Mouse (Mus musculus): ENCODE measurements around the gene Aqp12. TPM values are rescaled to one million over a fixed set of nuclear protein-coding genes. Genes with fewer than 3 reads are reported as not detected.

Aqp12 gene
- polyA plus RNA-seq, 1 experiment, result not detected

- no peaks in the 10 kb centered on the region for H3K4me1 ChIP-seq (ENCODE audit: control insufficient read depth, insufficient read depth, low read length)
- WGBS, result 78% methylated on average over 2 of the region's 2 CpGs
- TF ChIP-seq POLR2A (IDR thresholded peaks at IDR 0.05; ENCODE audit: low read depth, low read length) (no peak), CTCF (conservative IDR thresholded peaks at IDR 0.05; ENCODE audit: insufficient read depth, insufficient read length, low read depth, low read length) (no peak)
- H3K27ac ChIP-seq (ENCODE audit: insufficient read depth, low read depth, low read length), result no peak overlapping the region
- no peak overlapping the region for H3K4me3 ChIP-seq (ENCODE audit: insufficient read depth, low read depth, low read length)
- no peaks in the 10 kb centered on the region for H3K27me3 ChIP-seq (replicated peaks; ENCODE audit: control insufficient read depth, insufficient read depth, low read length)
- H3K36me3 ChIP-seq (ENCODE audit: control insufficient read depth, insufficient read depth, low read length), result no peaks in the 10 kb centered on the region
- DNase-seq, result no peak
Observed at GRCm38 (mm10) chr1:93015136-93015535, 9.0 kb downstream of the Aqp12 start.

GRCm38 (mm10) chr1:93018716-93019115 lies 12.6 kb downstream of the Aqp12 start:
- Histone ChIP-seq H3K4me1 (ENCODE audit: control insufficient read depth, insufficient read depth, low read length) (no peaks in the 10 kb centered on the region), H3K36me3 (ENCODE audit: control insufficient read depth, insufficient read depth, low read length) (no peaks in the 10 kb centered on the region), H3K27me3 (replicated peaks; ENCODE audit: control insufficient read depth, insufficient read depth, low read length) (no peaks in the 10 kb centered on the region), H3K4me3 (ENCODE audit: insufficient read depth, low read depth, low read length) (no peak overlapping the region), H3K27ac (ENCODE audit: insufficient read depth, low read depth, low read length) (no peak overlapping the region)
- 69% methylated on average over 10 of the region's 10 CpGs for WGBS
- TF ChIP-seq CTCF (conservative IDR thresholded peaks at IDR 0.05; ENCODE audit: insufficient read depth, insufficient read length, low read depth, low read length), result no peak
- no peak for TF ChIP-seq POLR2A (IDR thresholded peaks at IDR 0.05; ENCODE audit: low read depth, low read length)
- no peak for DNase-seq

- Histone ChIP-seq H3K36me3 (ENCODE audit: control insufficient read depth, insufficient read depth, low read length) (no peaks in the 10 kb centered on the region), H3K4me1 (ENCODE audit: control insufficient read depth, insufficient read depth, low read length) (no peaks in the 10 kb centered on the region), H3K27ac (ENCODE audit: insufficient read depth, low read depth, low read length) (no peak overlapping the region), H3K4me3 (ENCODE audit: insufficient read depth, low read depth, low read length) (no peak overlapping the region), H3K27me3 (replicated peaks; ENCODE audit: control insufficient read depth, insufficient read depth, low read length) (no peaks in the 10 kb centered on the region)
- 74% methylated on average over 4 of the region's 4 CpGs for WGBS
- no peak for DNase-seq
- TF ChIP-seq POLR2A (IDR thresholded peaks at IDR 0.05; ENCODE audit: low read depth, low read length) (no peak), CTCF (conservative IDR thresholded peaks at IDR 0.05; ENCODE audit: insufficient read depth, insufficient read length, low read depth, low read length) (no peak)
Observed at GRCm38 (mm10) chr1:93020602-93021001, 14.5 kb downstream of the Aqp12 start.

- DNase-seq, result no peak
- TF ChIP-seq POLR2A (IDR thresholded peaks at IDR 0.05; ENCODE audit: low read depth, low read length), result no peak
- 89% methylated on average over 8 of the region's 8 CpGs for WGBS
- H3K4me3 ChIP-seq (ENCODE audit: insufficient read depth, low read depth, low read length), result no peak overlapping the region
- H3K36me3 ChIP-seq (ENCODE audit: control insufficient read depth, insufficient read depth, low read length), result no peaks in the 10 kb centered on the region
- H3K27ac ChIP-seq (ENCODE audit: insufficient read depth, low read depth, low read length), result no peak overlapping the region
- no peaks in the 10 kb centered on the region for H3K4me1 ChIP-seq (ENCODE audit: control insufficient read depth, insufficient read depth, low read length)
- no peaks in the 10 kb centered on the region for H3K27me3 ChIP-seq (replicated peaks; ENCODE audit: control insufficient read depth, insufficient read depth, low read length)
Observed at GRCm38 (mm10) chr1:93026600-93026999, 20.5 kb downstream of the Aqp12 start.

- no peaks in the 10 kb centered on the region for H3K27me3 ChIP-seq (replicated peaks; ENCODE audit: control insufficient read depth, insufficient read depth, low read length)
- no peak overlapping the region for H3K4me3 ChIP-seq (ENCODE audit: insufficient read depth, low read depth, low read length)
- H3K36me3 ChIP-seq (ENCODE audit: control insufficient read depth, insufficient read depth, low read length), result no peaks in the 10 kb centered on the region
- no peak; the same call in 1 of the 2 replicates for TF ChIP-seq CTCF (conservative IDR thresholded peaks at IDR 0.05; ENCODE audit: insufficient read depth, insufficient read length, low read depth, low read length)
- TF ChIP-seq POLR2A (IDR thresholded peaks at IDR 0.05; ENCODE audit: low read depth, low read length), result no peak
- 93% methylated on average over 10 of the region's 10 CpGs for WGBS
- DNase-seq, result no peak
- H3K27ac ChIP-seq (ENCODE audit: insufficient read depth, low read depth, low read length), result no peak overlapping the region
- H3K4me1 ChIP-seq (ENCODE audit: control insufficient read depth, insufficient read depth, low read length), result no peaks in the 10 kb centered on the region
Observed at GRCm38 (mm10) chr1:93029387-93029786, 23.3 kb downstream of the Aqp12 start.

- H3K4me1 ChIP-seq (ENCODE audit: control insufficient read depth, insufficient read depth, low read length), result no peaks in the 10 kb centered on the region
- no peak for DNase-seq
- H3K27ac ChIP-seq (ENCODE audit: insufficient read depth, low read depth, low read length), result no peak overlapping the region
- H3K4me3 ChIP-seq (ENCODE audit: insufficient read depth, low read depth, low read length), result no peak overlapping the region
- no peaks in the 10 kb centered on the region for H3K27me3 ChIP-seq (replicated peaks; ENCODE audit: control insufficient read depth, insufficient read depth, low read length)
- no peaks in the 10 kb centered on the region for H3K36me3 ChIP-seq (ENCODE audit: control insufficient read depth, insufficient read depth, low read length)
- 71% methylated on average over 2 of the region's 2 CpGs for WGBS
- TF ChIP-seq POLR2A (IDR thresholded peaks at IDR 0.05; ENCODE audit: low read depth, low read length) (no peak), CTCF (conservative IDR thresholded peaks at IDR 0.05; ENCODE audit: insufficient read depth, insufficient read length, low read depth, low read length) (no peak)
Observed at GRCm38 (mm10) chr1:93030060-93030459, 23.9 kb downstream of the Aqp12 start.

GRCm38 (mm10) chr1:93031199-93031598 lies 25.1 kb downstream of the Aqp12 start:
- H3K27ac ChIP-seq (ENCODE audit: insufficient read depth, low read depth, low read length), result no peak overlapping the region
- H3K27me3 ChIP-seq (replicated peaks; ENCODE audit: control insufficient read depth, insufficient read depth, low read length), result no peaks in the 10 kb centered on the region
- no peak for TF ChIP-seq CTCF (conservative IDR thresholded peaks at IDR 0.05; ENCODE audit: insufficient read depth, insufficient read length, low read depth, low read length)
- no peak for TF ChIP-seq POLR2A (IDR thresholded peaks at IDR 0.05; ENCODE audit: low read depth, low read length)
- WGBS, result 91% methylated on average over 3 of the region's 3 CpGs
- H3K4me1 ChIP-seq (ENCODE audit: control insufficient read depth, insufficient read depth, low read length), result no peaks in the 10 kb centered on the region
- H3K4me3 ChIP-seq (ENCODE audit: insufficient read depth, low read depth, low read length), result no peak overlapping the region
- DNase-seq, result no peak
- H3K36me3 ChIP-seq (ENCODE audit: control insufficient read depth, insufficient read depth, low read length), result no peaks in the 10 kb centered on the region

- TF ChIP-seq POLR2A (IDR thresholded peaks at IDR 0.05; ENCODE audit: low read depth, low read length) (no peak), CTCF (conservative IDR thresholded peaks at IDR 0.05; ENCODE audit: insufficient read depth, insufficient read length, low read depth, low read length) (no peak)
- Histone ChIP-seq H3K27ac (ENCODE audit: insufficient read depth, low read depth, low read length) (no peak overlapping the region), H3K4me3 (ENCODE audit: insufficient read depth, low read depth, low read length) (no peak overlapping the region), H3K4me1 (ENCODE audit: control insufficient read depth, insufficient read depth, low read length) (no peaks in the 10 kb centered on the region), H3K27me3 (replicated peaks; ENCODE audit: control insufficient read depth, insufficient read depth, low read length) (no peaks in the 10 kb centered on the region), H3K36me3 (ENCODE audit: control insufficient read depth, insufficient read depth, low read length) (no peaks in the 10 kb centered on the region)
- 56% methylated on average over 8 of the region's 8 CpGs for WGBS
- no peak for DNase-seq
Observed at GRCm38 (mm10) chr1:93033989-93034388, 27.9 kb downstream of the Aqp12 start.

Measured in kidney, adult 2 months (tissue).